Comparison of ENCODE assay signal across 9 mouse cellular contexts in genomic region chr4:83050151-83050796, GRCm38 (mm10). TPM values are rescaled to one million over a fixed set of nuclear protein-coding genes. Genes with fewer than 3 reads are reported as not detected.
DNase-seq lines count a peak whose midpoint lies in the region; ATAC-seq and TF ChIP-seq lines count a peak whose summit lies in the region.
"Had no signal": no experiment of that assay in that cellular context is flagged by ENCODE, and none has a peak within 500 bp of the region (broad histone marks: within the 10 kb centered on the region; RNA-seq: fewer than 3 reads in every experiment).

No protein-coding gene starts in this region.

- H3K4me2 ChIP-seq in lung, postnatal 0 days (replicated peaks; ENCODE audit: low read depth, low read length), result peak overlapping the region; percentile 48
- peak overlapping the region; percentile 49 for H3K4me2 ChIP-seq in intestine, postnatal 0 days (replicated peaks; ENCODE audit: low read depth)
- peak overlapping the region; percentile 52 for H3K4me2 ChIP-seq in stomach, embryonic 16.5 days (ENCODE audit: low read depth, low read length)
- H3K4me2 ChIP-seq: liver, embryonic 15.5 days had no signal

- peak; percentile 57 for ATAC-seq in lung, postnatal 0 days
- no peak for ATAC-seq in intestine, postnatal 0 days
- 0 out of 2 replicates have a peak, but pooled peaks have one; percentile 41 for ATAC-seq in stomach, embryonic 16.5 days (ENCODE audit: insufficient read depth, low FRiP score)
- ATAC-seq in erythroid progenitor cell, adult 5-6 weeks (replicated peaks; ENCODE audit: low FRiP score, poor library complexity, severe bottlenecking), result no peak

- intact Hi-C loops in heart, postnatal 36 days (cut with DNase I), result no loop called here

- H3K36me3 ChIP-seq in heart, embryonic 10.5 days, result no peaks in the 10 kb centered on the region
- no peaks in the 10 kb centered on the region for H3K36me3 ChIP-seq in lung, postnatal 0 days (ENCODE audit: insufficient read depth, low read length)
- no peaks in the 10 kb centered on the region for H3K36me3 ChIP-seq in intestine, postnatal 0 days (ENCODE audit: control insufficient read depth, insufficient read depth)
- no peaks in the 10 kb centered on the region for H3K36me3 ChIP-seq in stomach, embryonic 16.5 days (ENCODE audit: control insufficient read depth, insufficient read depth, low read length)
- H3K36me3 ChIP-seq: liver, embryonic 15.5 days had no signal

- no peak overlapping the region for H3K9ac ChIP-seq in lung, postnatal 0 days (replicated peaks; ENCODE audit: low read depth)
- H3K9ac ChIP-seq in intestine, postnatal 0 days (ENCODE audit: low read depth, low read length), result no peak overlapping the region
- H3K9ac ChIP-seq in stomach, embryonic 16.5 days (ENCODE audit: low read length), result peak overlapping the region; percentile 67
- H3K9ac ChIP-seq: liver, embryonic 15.5 days had no signal

- H3K9me3 ChIP-seq in heart, embryonic 10.5 days, result no peaks in the 10 kb centered on the region
- H3K9me3 ChIP-seq in lung, postnatal 0 days (ENCODE audit: low read length), result no peaks in the 10 kb centered on the region
- H3K9me3 ChIP-seq in intestine, postnatal 0 days (ENCODE audit: control insufficient read depth), result no peaks in the 10 kb centered on the region
- H3K9me3 ChIP-seq in stomach, embryonic 16.5 days (replicated peaks; ENCODE audit: control insufficient read depth, low read length), result no peaks in the 10 kb centered on the region
- H3K9me3 ChIP-seq: liver, embryonic 15.5 days had no signal

- H3K4me1 ChIP-seq in heart, embryonic 10.5 days, result peaks cover 73% of the 10 kb centered on the region
- no peaks in the 10 kb centered on the region for H3K4me1 ChIP-seq in lung, postnatal 0 days (ENCODE audit: insufficient read depth, low read depth, low read length)
- no peaks in the 10 kb centered on the region for H3K4me1 ChIP-seq in intestine, postnatal 0 days (replicated peaks; ENCODE audit: control insufficient read depth, insufficient read depth, low read length)
- H3K4me1 ChIP-seq in stomach, embryonic 16.5 days (ENCODE audit: control insufficient read depth, insufficient read depth, low read length), result peaks cover 14% of the 10 kb centered on the region
- H3K4me1 ChIP-seq: liver, embryonic 15.5 days had no signal

- peak overlapping the region; percentile 57 for H3K4me3 ChIP-seq in heart, embryonic 10.5 days
- H3K4me3 ChIP-seq in lung, postnatal 0 days (ENCODE audit: low read depth, low read length), result peak overlapping the region; percentile 33
- peak overlapping the region; percentile 34; the same call in 1 of the 2 replicates for H3K4me3 ChIP-seq in intestine, postnatal 0 days (ENCODE audit: low read depth, low read length)
- peak overlapping the region; percentile 51 for H3K4me3 ChIP-seq in stomach, embryonic 16.5 days (replicated peaks; ENCODE audit: low read length)
- H3K4me3 ChIP-seq: liver, embryonic 15.5 days had no signal

- peak overlapping the region; percentile 79 for H3K27ac ChIP-seq in heart, embryonic 10.5 days
- H3K27ac ChIP-seq in lung, postnatal 0 days (ENCODE audit: low read length), result peak overlapping the region; percentile 78
- H3K27ac ChIP-seq in intestine, postnatal 0 days (ENCODE audit: low read depth, low read length), result peak overlapping the region; percentile 21; the same call in 1 of the 2 replicates
- peak overlapping the region; percentile 87 for H3K27ac ChIP-seq in stomach, embryonic 16.5 days (ENCODE audit: low read length)
- H3K27ac ChIP-seq: liver, embryonic 15.5 days had no signal

- WGBS in heart, embryonic 10.5 days, result 22% methylated on average over 5 of the region's 5 CpGs
- WGBS in lung, postnatal 0 days, result 49% methylated on average over 5 of the region's 5 CpGs
- WGBS in intestine, postnatal 0 days, result 67% methylated on average over 5 of the region's 5 CpGs
- 44% methylated on average over 5 of the region's 5 CpGs for WGBS in stomach, embryonic 16.5 days

- TF ChIP-seq CTCF in lung, postnatal 0 days (IDR thresholded peaks at IDR 0.05), result 0 out of 2 replicates have a peak, but pooled peaks have one; percentile 7
- 0 out of 2 replicates have a peak, but pooled peaks have one; percentile 2 for TF ChIP-seq CTCF in intestine, postnatal 0 days (IDR thresholded peaks at IDR 0.05; ENCODE audit: low read depth)

- DNase-seq in heart, embryonic 10.5 days (ENCODE audit: low spot score), result peak; percentile 80
- no peak for DNase-seq in heart, postnatal 36 days
- DNase-seq in lung, postnatal 0 days (ENCODE audit: low spot score), result peak; percentile 69
- DNase-seq in lung, postnatal 14 days, result no peak
- no peak for DNase-seq in layer of hippocampus, adult 11-12 months (ENCODE audit: low spot score)

- TF ChIP-seq EP300 in lung, postnatal 0 days (IDR thresholded peaks at IDR 0.05), result peak; percentile 41; the same call in 1 of the 2 replicates

- H3K27me3 ChIP-seq in heart, embryonic 10.5 days (ENCODE audit: insufficient read depth, poor library complexity, severe bottlenecking), result no peaks in the 10 kb centered on the region
- no peaks in the 10 kb centered on the region for H3K27me3 ChIP-seq in lung, postnatal 0 days (replicated peaks; ENCODE audit: insufficient read depth, low read length)
- no peaks in the 10 kb centered on the region; the same call in 1 of the 2 replicates for H3K27me3 ChIP-seq in intestine, postnatal 0 days (replicated peaks; ENCODE audit: control insufficient read depth, insufficient read depth, low read length)
- no peaks in the 10 kb centered on the region for H3K27me3 ChIP-seq in stomach, embryonic 16.5 days (ENCODE audit: control insufficient read depth, insufficient read depth, low read length)

RNA-seq across cellular contexts. Expression of gene Frem1, which starts 1.9 kb away (rescaled TPM):
- 9.8 and 12.4 TPM in 2 replicates for polyA plus RNA-seq in heart, embryonic 10.5 days (2016; fragmentation: Nextera tagmentation; extraction: Ambion mirVana)
- under 1 TPM; 0.25 to 0.30 TPM for total RNA-seq in heart, postnatal 36 days (2021)
- 14.3 and 16.2 TPM in 2 replicates for polyA plus RNA-seq in lung, postnatal 0 days (2015; fragmentation: Nextera tagmentation; extraction: Ambion mirVana)
- 1.5 and 1.6 TPM in 2 replicates for polyA plus RNA-seq in intestine, postnatal 0 days (2015; fragmentation: Nextera tagmentation; extraction: Ambion mirVana)
- 10.3 and 11.7 TPM in 2 replicates for polyA plus RNA-seq in stomach, embryonic 16.5 days (2015; fragmentation: Nextera tagmentation; extraction: Ambion mirVana)
- total RNA-seq in erythroid progenitor cell, adult 5-6 weeks (2015; ENCODE audit: low replicate concordance), result not detected in 2 replicates
- total RNA-seq in erythroid progenitor cell, adult 5-6 weeks (2017; ENCODE audit: low replicate concordance), result not detected in 2 replicates

Comparison
In these comparisons a context has a peak if more than half of its experiments do, and no peak if none do; other contexts are left out.
1. DNase-seq: peak in heart, embryonic 10.5 days (single experiment) and lung, postnatal 0 days (single experiment); none in heart, postnatal 36 days (0 of 2), lung, postnatal 14 days (single experiment) and layer of hippocampus, adult 11-12 months (single experiment).
2. H3K27ac ChIP-seq: peak in every context shown above with its lines; median percentile 87 in stomach, embryonic 16.5 days; 79 in heart, embryonic 10.5 days; 78 in lung, postnatal 0 days; 21 in intestine, postnatal 0 days.
3. ATAC-seq: peak in lung, postnatal 0 days (single experiment) and stomach, embryonic 16.5 days (single experiment); none in intestine, postnatal 0 days (single experiment) and erythroid progenitor cell, adult 5-6 weeks (single experiment).
4. Peak in every context shown above with its lines, with median percentiles within 50 percentile points of each other: H3K4me3 ChIP-seq and H3K4me2 ChIP-seq.